Mouse (Mus musculus): ENCODE results near the gene Parpbp.

The Parpbp gene

GRCm38 (mm10) chr10:88056950-88057649, 89.6 kb downstream of the Parpbp start:
- TF ChIP-seq GATA4 (IDR thresholded peaks at IDR 0.05; ENCODE audit: insufficient replicate concordance, low read length), result no peak

- no peak for TF ChIP-seq GATA4 (IDR thresholded peaks at IDR 0.05; ENCODE audit: insufficient replicate concordance, low read length)
Measured at GRCm38 (mm10) chr10:88054233-88054985, 92.3 kb downstream of the Parpbp start.

GRCm38 (mm10) chr10:88046098-88046771, 100.5 kb downstream of the Parpbp start:
- no peak for TF ChIP-seq GATA4 (IDR thresholded peaks at IDR 0.05; ENCODE audit: insufficient replicate concordance, low read length)

GRCm38 (mm10) chr10:88044297-88044696, 102.4 kb downstream of the Parpbp start:
- no peak for TF ChIP-seq GATA4 (IDR thresholded peaks at IDR 0.05; ENCODE audit: insufficient replicate concordance, low read length)
